Mouse (Mus musculus): ENCODE measurements around the gene Fn3k. TPM values are rescaled to one million over a fixed set of nuclear protein-coding genes. Genes with fewer than 3 reads are reported as not detected.

Fn3k gene
- polyA plus RNA-seq, 1 experiment, result 0.95 TPM

DNA sequence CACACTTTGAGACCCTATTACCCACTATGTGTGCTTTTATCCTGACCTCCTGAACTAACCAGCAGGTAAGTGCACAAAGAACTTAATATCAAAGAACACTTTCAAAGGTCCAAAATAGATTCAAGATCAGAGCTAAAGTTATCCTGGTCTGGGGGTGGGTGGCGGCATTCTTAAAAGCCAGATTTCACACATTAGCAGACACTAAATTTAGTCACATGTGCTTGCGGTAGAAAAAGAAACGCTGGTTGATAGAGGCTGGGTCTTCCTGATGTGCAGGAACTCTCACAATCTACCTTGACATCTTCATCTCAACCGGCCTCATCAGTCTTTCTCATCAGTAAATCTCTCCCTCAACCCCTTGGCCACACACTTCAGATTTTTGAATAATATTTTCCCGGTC, 20.0 kb upstream of the Fn3k start:
- Histone ChIP-seq H3K27me3 (ENCODE audit: control insufficient read depth, insufficient read depth, low read length) (0 out of 2 replicates have a peak, but pooled peaks cover 2% of the 10 kb centered on the region), H3K4me3 (ENCODE audit: low read depth, low read length) (no peak overlapping the region), H3K27ac (ENCODE audit: insufficient read depth, low read depth, low read length) (no peak overlapping the region), H3K36me3 (ENCODE audit: control insufficient read depth, insufficient read depth, low read length) (no peaks in the 10 kb centered on the region), H3K4me1 (ENCODE audit: control insufficient read depth, insufficient read depth, insufficient read length, low read length) (no peaks in the 10 kb centered on the region)
- no peak for TF ChIP-seq CTCF (IDR thresholded peaks at IDR 0.05; ENCODE audit: extremely low read depth, insufficient read length, insufficient replicate concordance, low read depth, low read length)
- TF ChIP-seq POLR2A (IDR thresholded peaks at IDR 0.05; ENCODE audit: low read depth, low read length), result no peak
- 80% methylated on average over 5 of the region's 5 CpGs for WGBS

GRCm38 (mm10) chr11:121415351-121415750, 19.4 kb upstream of the Fn3k start:
- Histone ChIP-seq H3K4me3 (ENCODE audit: low read depth, low read length) (no peak overlapping the region), H3K4me1 (ENCODE audit: control insufficient read depth, insufficient read depth, insufficient read length, low read length) (no peaks in the 10 kb centered on the region), H3K36me3 (ENCODE audit: control insufficient read depth, insufficient read depth, low read length) (no peaks in the 10 kb centered on the region), H3K27ac (ENCODE audit: insufficient read depth, low read depth, low read length) (no peak overlapping the region), H3K27me3 (ENCODE audit: control insufficient read depth, insufficient read depth, low read length) (0 out of 2 replicates have a peak, but pooled peaks cover 2% of the 10 kb centered on the region)
- TF ChIP-seq POLR2A (IDR thresholded peaks at IDR 0.05; ENCODE audit: low read depth, low read length) (no peak), CTCF (IDR thresholded peaks at IDR 0.05; ENCODE audit: extremely low read depth, insufficient read length, insufficient replicate concordance, low read depth, low read length) (no peak)
- 21% methylated on average over 5 of the region's 5 CpGs for WGBS

DNA sequence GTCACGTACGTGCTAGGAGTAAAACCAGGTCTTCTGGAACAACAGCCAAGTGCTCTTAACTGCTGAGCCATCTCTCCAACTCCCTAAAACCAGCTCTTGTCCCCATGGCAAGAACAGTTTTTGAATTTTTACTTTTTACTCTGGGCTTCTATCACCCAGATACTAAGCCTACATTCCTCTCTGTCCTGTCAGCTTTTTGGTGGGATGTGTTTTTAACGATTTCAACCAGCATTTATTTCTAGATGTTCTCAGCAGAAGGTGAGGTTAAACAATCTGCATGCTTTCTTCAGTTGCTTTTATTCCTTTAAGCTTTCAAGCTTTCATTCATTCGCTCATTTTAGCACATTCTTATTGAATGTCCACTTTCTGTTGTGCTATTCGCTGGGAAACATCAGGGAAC, 16.7 kb upstream of the Fn3k start:
- Histone ChIP-seq H3K36me3 (ENCODE audit: control insufficient read depth, insufficient read depth, low read length) (no peaks in the 10 kb centered on the region), H3K27me3 (ENCODE audit: control insufficient read depth, insufficient read depth, low read length) (no peaks in the 10 kb centered on the region), H3K4me3 (ENCODE audit: low read depth, low read length) (no peak overlapping the region), H3K4me1 (ENCODE audit: control insufficient read depth, insufficient read depth, insufficient read length, low read length) (peaks cover 5% of the 10 kb centered on the region; the same call in 1 of the 2 replicates), H3K27ac (ENCODE audit: insufficient read depth, low read depth, low read length) (no peak overlapping the region)
- no peak for TF ChIP-seq CTCF (IDR thresholded peaks at IDR 0.05; ENCODE audit: extremely low read depth, insufficient read length, insufficient replicate concordance, low read depth, low read length)
- TF ChIP-seq POLR2A (IDR thresholded peaks at IDR 0.05; ENCODE audit: low read depth, low read length), result no peak
- WGBS, result 90% methylated on average over 5 of the region's 5 CpGs

GRCm38 (mm10) chr11:121418932-121419331, 15.8 kb upstream of the Fn3k start:
- Histone ChIP-seq H3K4me1 (ENCODE audit: control insufficient read depth, insufficient read depth, insufficient read length, low read length) (peaks cover 5% of the 10 kb centered on the region; the same call in 1 of the 2 replicates), H3K27ac (ENCODE audit: insufficient read depth, low read depth, low read length) (no peak overlapping the region), H3K4me3 (ENCODE audit: low read depth, low read length) (no peak overlapping the region), H3K27me3 (ENCODE audit: control insufficient read depth, insufficient read depth, low read length) (no peaks in the 10 kb centered on the region), H3K36me3 (ENCODE audit: control insufficient read depth, insufficient read depth, low read length) (no peaks in the 10 kb centered on the region)
- TF ChIP-seq CTCF (IDR thresholded peaks at IDR 0.05; ENCODE audit: extremely low read depth, insufficient read length, insufficient replicate concordance, low read depth, low read length) (no peak), POLR2A (IDR thresholded peaks at IDR 0.05; ENCODE audit: low read depth, low read length) (no peak)
- 56% methylated on average over 2 of the region's 2 CpGs for WGBS

DNA sequence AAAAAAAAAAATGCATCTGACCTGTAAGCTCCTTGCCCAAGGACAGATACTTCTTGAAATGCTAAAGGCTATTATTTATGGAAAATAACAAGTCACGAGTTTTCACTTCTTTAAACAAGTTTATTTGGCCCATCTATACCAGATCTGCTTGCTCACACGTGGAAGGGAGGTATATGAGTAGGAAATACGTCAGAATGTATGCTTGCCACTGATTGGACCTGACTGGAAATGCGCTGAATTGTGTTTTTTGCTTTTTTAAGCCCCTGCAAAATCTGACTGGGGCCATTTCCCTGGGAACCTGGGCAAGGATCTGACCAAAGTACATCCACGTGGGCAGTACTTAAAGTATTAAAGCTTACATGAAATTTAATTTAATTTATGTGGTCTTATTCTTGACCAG, 14.3 kb upstream of the Fn3k start:
- Histone ChIP-seq H3K4me3 (ENCODE audit: low read depth, low read length) (no peak overlapping the region), H3K27me3 (ENCODE audit: control insufficient read depth, insufficient read depth, low read length) (no peaks in the 10 kb centered on the region), H3K36me3 (ENCODE audit: control insufficient read depth, insufficient read depth, low read length) (no peaks in the 10 kb centered on the region), H3K4me1 (ENCODE audit: control insufficient read depth, insufficient read depth, insufficient read length, low read length) (peaks cover 5% of the 10 kb centered on the region; the same call in 1 of the 2 replicates), H3K27ac (ENCODE audit: insufficient read depth, low read depth, low read length) (no peak overlapping the region)
- no peak for TF ChIP-seq POLR2A (IDR thresholded peaks at IDR 0.05; ENCODE audit: low read depth, low read length)
- TF ChIP-seq CTCF (IDR thresholded peaks at IDR 0.05; ENCODE audit: extremely low read depth, insufficient read length, insufficient replicate concordance, low read depth, low read length), result no peak
- WGBS, result 64% methylated on average over 5 of the region's 5 CpGs

GRCm38 (mm10) chr11:121420830-121421552, 13.7 kb upstream of the Fn3k start, which contains the start of gene Fn3krp:
Fn3krp (plus strand) TSS chr11:121421401.
- Histone ChIP-seq H3K4me3 (ENCODE audit: low read depth, low read length) (peak within 1 kb of the TSS; percentile 84), H3K36me3 (ENCODE audit: control insufficient read depth, insufficient read depth, low read length) (no peaks in the 10 kb centered on the region), H3K4me1 (ENCODE audit: control insufficient read depth, insufficient read depth, insufficient read length, low read length) (peaks cover 5% of the 10 kb centered on the region; the same call in 1 of the 2 replicates), H3K27me3 (ENCODE audit: control insufficient read depth, insufficient read depth, low read length) (no peaks in the 10 kb centered on the region), H3K27ac (ENCODE audit: insufficient read depth, low read depth, low read length) (no peak within 1 kb of the TSS; the same call in 1 of the 2 replicates)
- 1% methylated on average over 28 of the region's 28 CpGs for WGBS
- TF ChIP-seq CTCF (IDR thresholded peaks at IDR 0.05; ENCODE audit: extremely low read depth, insufficient read length, insufficient replicate concordance, low read depth, low read length) (0 out of 2 replicates have a peak, but pooled peaks have one; percentile 16), POLR2A (IDR thresholded peaks at IDR 0.05; ENCODE audit: low read depth, low read length) (peak; percentile 76)

DNA sequence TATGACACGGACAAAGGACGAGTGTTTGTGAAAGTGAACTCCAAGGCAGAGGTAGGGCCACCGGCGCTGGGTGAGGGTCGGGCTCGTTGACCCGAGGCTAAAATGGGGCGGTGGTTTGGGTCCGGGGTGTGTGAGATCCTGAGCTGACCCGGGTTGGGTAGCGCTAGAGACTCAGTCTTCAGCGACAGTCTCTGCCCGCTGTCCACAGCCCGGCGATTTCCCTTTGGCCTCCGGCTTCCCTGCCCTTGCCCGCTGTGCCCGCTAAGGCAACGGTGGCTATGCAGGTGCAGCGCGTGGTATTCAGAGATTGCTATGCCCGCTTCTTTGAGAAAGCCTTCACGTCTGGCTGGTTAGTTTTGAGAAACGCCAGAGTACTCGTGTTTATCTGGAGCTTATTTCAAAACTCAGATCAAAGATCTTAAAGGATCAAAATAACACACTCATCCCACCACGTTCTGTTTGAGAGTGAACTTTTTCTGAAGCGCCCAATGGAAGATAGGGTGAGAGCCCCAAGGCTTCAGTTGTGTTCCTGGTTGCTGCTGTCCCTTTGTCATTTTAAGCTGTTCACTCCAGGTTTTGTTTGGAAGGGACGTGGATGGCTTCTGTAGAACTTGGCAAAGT, 13.1 kb upstream of the Fn3k start:
- Histone ChIP-seq H3K36me3 (ENCODE audit: control insufficient read depth, insufficient read depth, low read length) (no peaks in the 10 kb centered on the region), H3K4me1 (ENCODE audit: control insufficient read depth, insufficient read depth, insufficient read length, low read length) (peaks cover 5% of the 10 kb centered on the region; the same call in 1 of the 2 replicates), H3K27ac (ENCODE audit: insufficient read depth, low read depth, low read length) (no peak overlapping the region; the same call in 1 of the 2 replicates), H3K4me3 (ENCODE audit: low read depth, low read length) (peak overlapping the region; percentile 84), H3K27me3 (ENCODE audit: control insufficient read depth, insufficient read depth, low read length) (no peaks in the 10 kb centered on the region)
- WGBS, result under 1% methylated on average over 28 of the region's 28 CpGs
- no peak for TF ChIP-seq POLR2A (IDR thresholded peaks at IDR 0.05; ENCODE audit: low read depth, low read length)
- no peak for TF ChIP-seq CTCF (IDR thresholded peaks at IDR 0.05; ENCODE audit: extremely low read depth, insufficient read length, insufficient replicate concordance, low read depth, low read length)

All from small intestine, adult 2 months (tissue).